Mouse (Mus musculus): ENCODE measurements around the gene Tmem150b.

The Tmem150b gene

GRCm38 (mm10) chr7:4663742-4664141 is 61.3 kb downstream of the Tmem150b start:
- peak; percentile 64 for DNase-seq (ENCODE audit: low read depth, low spot score)

GRCm38 (mm10) chr7:4663179-4663578 is 61.9 kb downstream of the Tmem150b start:
- DNase-seq (ENCODE audit: low read depth, low spot score): peak; percentile 31

- DNase-seq (ENCODE audit: low read depth, low spot score): no peak
These were observed 65.1 kb downstream of the Tmem150b start for GRCm38 (mm10) chr7:4659911-4660443.

- DNase-seq (ENCODE audit: low read depth, low spot score): peak; percentile 99
These were observed 66.0 kb downstream of the Tmem150b start, which contains the start of gene Ppp6r1 for GRCm38 (mm10) chr7:4658912-4659551. Ppp6r1 (minus strand) TSS chr7:4659019.

- DNase-seq (ENCODE audit: low read depth, low spot score): peak; percentile 53
These were observed 66.7 kb downstream of the Tmem150b start for GRCm38 (mm10) chr7:4658128-4658907.

- DNase-seq (ENCODE audit: low read depth, low spot score): peak; percentile 17
These were observed 67.4 kb downstream of the Tmem150b start for GRCm38 (mm10) chr7:4657521-4658127.
